7 mouse cellular contexts compared by ENCODE assay signal in the genomic region with DNA sequence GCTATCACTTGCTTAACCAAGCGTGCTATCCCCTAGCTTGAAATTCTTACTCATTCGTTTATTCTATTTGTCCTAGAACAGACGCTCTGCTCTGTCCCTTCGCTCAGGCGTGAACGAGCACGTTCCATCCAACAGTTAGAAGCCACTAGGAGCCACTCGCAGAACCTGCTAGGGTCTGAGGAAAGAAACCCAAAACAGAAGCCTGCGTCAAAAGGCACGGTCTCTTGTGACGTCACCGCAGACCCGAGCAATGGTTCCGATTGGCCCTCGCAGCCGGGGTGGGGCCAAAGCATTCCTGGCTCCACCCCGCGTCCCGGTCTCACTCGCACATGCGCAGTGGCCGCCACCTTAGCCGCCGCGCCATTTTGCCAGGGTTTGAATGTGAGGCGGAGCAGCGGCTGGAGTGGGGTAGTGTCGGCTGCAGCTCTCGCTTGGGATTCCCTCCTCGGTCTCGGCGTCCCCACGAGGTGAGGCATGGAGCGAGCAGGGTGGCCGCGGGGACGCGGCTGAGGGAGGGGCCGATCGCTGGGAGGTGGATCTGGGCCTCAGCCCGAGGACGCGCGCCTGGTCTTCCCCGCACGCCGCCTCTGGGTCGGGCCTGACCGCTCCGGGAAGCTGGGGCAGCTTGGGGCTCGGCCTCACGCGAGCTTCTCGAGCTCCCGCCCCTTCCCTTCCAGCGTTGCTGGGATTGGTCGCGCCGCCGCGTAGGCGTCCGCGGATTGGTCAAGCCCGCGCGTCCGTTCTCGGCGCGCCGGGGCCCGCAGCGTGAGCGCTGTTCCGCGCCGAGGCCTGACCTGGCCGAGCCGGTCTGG. TPM values are rescaled to one million over a fixed set of nuclear protein-coding genes. Genes with fewer than 3 reads are reported as not detected.
DNase-seq lines count a peak whose midpoint lies in the region; ATAC-seq and TF ChIP-seq lines count a peak whose summit lies in the region.

Cse1l (plus strand) TSS at position 330 of the 812 bp plus-strand sequence.

- WGBS in embryonic facial prominence, embryonic 10.5 days, result under 1% methylated on average over 80 of the region's 80 CpGs
- under 1% methylated on average over 80 of the region's 80 CpGs for WGBS in intestine, postnatal 0 days
- under 1% methylated on average over 80 of the region's 80 CpGs for whole genome bisulfite sequencing in midbrain, embryonic 12.5 days
- under 1% methylated on average over 80 of the region's 80 CpGs for WGBS in small intestine, adult 2 months

- peaks cover 29% of the 10 kb centered on the region for H3K36me3 ChIP-seq in embryonic facial prominence, embryonic 10.5 days (replicated peaks)
- peaks cover 6% of the 10 kb centered on the region; the same call in 1 of the 2 replicates for H3K36me3 ChIP-seq in intestine, postnatal 0 days (ENCODE audit: control insufficient read depth, insufficient read depth)
- peaks cover 10% of the 10 kb centered on the region; the same call in 1 of the 2 replicates for H3K36me3 ChIP-seq in midbrain, embryonic 12.5 days
- H3K36me3 ChIP-seq in small intestine, adult 2 months (ENCODE audit: control insufficient read depth, insufficient read depth, low read length), result peaks cover 2% of the 10 kb centered on the region; the same call in 1 of the 2 replicates

- H3K27ac ChIP-seq in embryonic facial prominence, embryonic 10.5 days (replicated peaks), result peak within 1 kb of the TSS; percentile 99
- H3K27ac ChIP-seq in intestine, postnatal 0 days (ENCODE audit: low read depth, low read length), result peak within 1 kb of the TSS; percentile 98
- peak within 1 kb of the TSS; percentile 98 for H3K27ac ChIP-seq in midbrain, embryonic 12.5 days (replicated peaks)
- H3K27ac ChIP-seq in small intestine, adult 2 months (ENCODE audit: insufficient read depth, low read depth, low read length), result peak within 1 kb of the TSS; percentile 98

- TF ChIP-seq POLR2A in small intestine, adult 2 months (IDR thresholded peaks at IDR 0.05; ENCODE audit: low read depth, low read length), result peak; percentile 48; the same call in 1 of the 2 replicates

- H3K9me3 ChIP-seq in embryonic facial prominence, embryonic 10.5 days, result no peaks in the 10 kb centered on the region
- H3K9me3 ChIP-seq in intestine, postnatal 0 days (ENCODE audit: control insufficient read depth), result no peaks in the 10 kb centered on the region
- no peaks in the 10 kb centered on the region for H3K9me3 ChIP-seq in midbrain, embryonic 12.5 days

- H3K4me3 ChIP-seq in embryonic facial prominence, embryonic 10.5 days, result peak within 1 kb of the TSS; percentile 94
- peak within 1 kb of the TSS; percentile 77 for H3K4me3 ChIP-seq in intestine, postnatal 0 days (ENCODE audit: low read depth, low read length)
- peak within 1 kb of the TSS; percentile 91 for H3K4me3 ChIP-seq in midbrain, embryonic 12.5 days
- H3K4me3 ChIP-seq in small intestine, adult 2 months (ENCODE audit: low read depth, low read length), result peak within 1 kb of the TSS; percentile 90

- H3K9ac ChIP-seq in intestine, postnatal 0 days (ENCODE audit: low read depth, low read length), result peak within 1 kb of the TSS; percentile 78
- peak within 1 kb of the TSS; percentile 83 for H3K9ac ChIP-seq in midbrain, embryonic 12.5 days (replicated peaks)

- peak; percentile 99 for DNase-seq in adrenal gland, postnatal 10 days
- peak; percentile 99 for DNase-seq in embryonic facial prominence, embryonic 10.5 days (ENCODE audit: low spot score)
- DNase-seq in gonadal fat pad, adult 2 months (ENCODE audit: low read depth), result peak; percentile 63
- peak; percentile 99 for DNase-seq in left cerebral cortex, postnatal 4 days

- intact Hi-C loops in left cerebral cortex, postnatal 4 days (cut with DNase I), result no loop called here

- H3K27me3 ChIP-seq in embryonic facial prominence, embryonic 10.5 days (replicated peaks; ENCODE audit: low read depth, poor library complexity, severe bottlenecking), result no peaks in the 10 kb centered on the region
- H3K27me3 ChIP-seq in intestine, postnatal 0 days (replicated peaks; ENCODE audit: control insufficient read depth, insufficient read depth, low read length), result no peaks in the 10 kb centered on the region
- no peaks in the 10 kb centered on the region for H3K27me3 ChIP-seq in midbrain, embryonic 12.5 days
- no peaks in the 10 kb centered on the region for H3K27me3 ChIP-seq in small intestine, adult 2 months (ENCODE audit: control insufficient read depth, insufficient read depth, low read length)

- TF ChIP-seq CTCF in intestine, postnatal 0 days (IDR thresholded peaks at IDR 0.05; ENCODE audit: low read depth), result no peak
- no peak for TF ChIP-seq CTCF in small intestine, adult 2 months (IDR thresholded peaks at IDR 0.05; ENCODE audit: extremely low read depth, insufficient read length, insufficient replicate concordance, low read depth, low read length)

- H3K4me2 ChIP-seq in intestine, postnatal 0 days (replicated peaks; ENCODE audit: low read depth), result peak within 1 kb of the TSS; percentile 76
- peak within 1 kb of the TSS; percentile 97 for H3K4me2 ChIP-seq in midbrain, embryonic 12.5 days (replicated peaks)

- ATAC-seq in intestine, postnatal 0 days, result peak; percentile 98
- peak; percentile 98 for ATAC-seq in midbrain, embryonic 12.5 days (ENCODE audit: low FRiP score, low read depth)

- peaks cover 15% of the 10 kb centered on the region for H3K4me1 ChIP-seq in embryonic facial prominence, embryonic 10.5 days
- peaks cover 5% of the 10 kb centered on the region for H3K4me1 ChIP-seq in intestine, postnatal 0 days (replicated peaks; ENCODE audit: control insufficient read depth, insufficient read depth, low read length)
- H3K4me1 ChIP-seq in midbrain, embryonic 12.5 days, result peaks cover 15% of the 10 kb centered on the region
- H3K4me1 ChIP-seq in small intestine, adult 2 months (ENCODE audit: control insufficient read depth, insufficient read depth, insufficient read length, low read length), result no peaks in the 10 kb centered on the region; the same call in 1 of the 2 replicates

RNA-seq across cellular contexts. Expression of gene Cse1l, which starts in this region (rescaled TPM):
- total RNA-seq in adrenal gland, postnatal 10 days (2021), result 10 to 100 TPM; 47.5 to 53.6 TPM
- 213 and 222 TPM in 2 replicates for polyA plus RNA-seq in embryonic facial prominence, embryonic 10.5 days (2016; fragmentation: Nextera tagmentation; extraction: Ambion mirVana)
- 18.0 and 21.2 TPM in 2 replicates for polyA plus RNA-seq in gonadal fat pad, adult 2 months (2012; rRNA removed)
- polyA plus RNA-seq in intestine, postnatal 0 days (2015; fragmentation: Nextera tagmentation; extraction: Ambion mirVana), result 20.8 and 22.1 TPM in 2 replicates
- 10 to 100 TPM; 81.4 to 83.7 TPM for total RNA-seq in left cerebral cortex, postnatal 4 days (2021)
- 165 and 169 TPM in 2 replicates for polyA plus RNA-seq in midbrain, embryonic 12.5 days (2016; fragmentation: Nextera tagmentation; extraction: Ambion mirVana)
- 2.1 and 3.5 TPM in 2 replicates for polyA plus RNA-seq in small intestine, adult 2 months (2012; rRNA removed)

Comparison
In these comparisons a context has a peak if more than half of its experiments do, and no peak if none do; other contexts are left out.
1. Peak in every context shown above with its lines: DNase-seq, ATAC-seq, H3K4me3 ChIP-seq and H3K27ac ChIP-seq.